Mouse (Mus musculus) stomach, embryonic 15.5 days (tissue): ENCODE data around the gene Shisal2b. TPM values are rescaled to one million over a fixed set of nuclear protein-coding genes. Genes with fewer than 3 reads are reported as not detected.

ENCODE experiments used
- ATAC-seq: fragments of 200-750 bp; cut with Nextera tagmentation; 2 replicates; pipeline ENCODE4 v1.8.0; 2017; ENCODE audit warnings: low read depth, moderate number of reproducible peaks, moderate TSS enrichment; ENCODE audit not compliant: insufficient read depth, low FRiP score
- H3K27ac ChIP-seq: fragments of 300-500 bp; sonication (generic); 2 replicates; pipeline ENCODE4 v1.5.1; 2015; ENCODE audit warnings: mild to moderate bottlenecking, inconsistent platforms
- H3K27me3 ChIP-seq: fragments of 300-500 bp; sonication (generic); replicated peaks from 2 replicates; pipeline ENCODE4 v1.6.1; 2015; ENCODE audit warnings: inconsistent platforms
- H3K36me3 ChIP-seq: fragments of 300-500 bp; sonication (generic); 2 replicates; pipeline ENCODE4 v1.6.1; 2015; ENCODE audit warnings: inconsistent platforms
- H3K4me1 ChIP-seq: fragments of 300-500 bp; sonication (generic); 2 replicates; pipeline ENCODE4 v1.6.1; 2015; ENCODE audit warnings: inconsistent platforms
- H3K4me2 ChIP-seq: fragments of 300-500 bp; sonication (generic); 2 replicates; pipeline ENCODE4 v1.6.1; 2015; ENCODE audit warnings: mild to moderate bottlenecking, inconsistent platforms
- H3K4me3 ChIP-seq: fragments of 300-500 bp; sonication (generic); replicated peaks from 2 replicates; pipeline ENCODE4 v1.5.1; 2015; ENCODE audit warnings: inconsistent platforms
- H3K9ac ChIP-seq: fragments of 300-500 bp; sonication (generic); 2 replicates; pipeline ENCODE4 v1.6.1; 2015; ENCODE audit warnings: inconsistent platforms
- H3K9me3 ChIP-seq: fragments of 300-500 bp; sonication (generic); 2 replicates; pipeline ENCODE4 v1.6.1; 2016; ENCODE audit warnings: inconsistent platforms
- WGBS: fragments of 180-500 bp; shearing (Covaris S2); methylation state at CpG from one replicate; pipeline ENCODE4 v1.1.7; 2015; 5-methylcytosine and 5-hydroxymethylcytosine counted together
- polyA plus RNA-seq: library from polyadenylated mRNA; unstranded; fragments of >200 nt; fragmentation: Nextera tagmentation; extraction: Ambion mirVana; gene quantifications from 2 replicates; pipeline ENCODE4 v1.2.1, GENCODE M21; 2015

Shisal2b gene
- polyA plus RNA-seq, 1 experiment from 2014 or later: 0.49 TPM

- no peak overlapping the region for H3K4me3 ChIP-seq
- H3K36me3 ChIP-seq: no peaks in the 10 kb centered on the region
- H3K4me2 ChIP-seq: no peak overlapping the region
- no peaks in the 10 kb centered on the region for H3K27me3 ChIP-seq
- WGBS: 78% methylated on average over 11 of the region's 13 CpGs
- H3K27ac ChIP-seq: no peak overlapping the region
- no peak overlapping the region for H3K9ac ChIP-seq
- ATAC-seq: no peak
- H3K9me3 ChIP-seq: no peaks in the 10 kb centered on the region
- no peaks in the 10 kb centered on the region for H3K4me1 ChIP-seq
Measured at GRCm38 (mm10) chr13:104843295-104844089, 20.2 kb downstream of the Shisal2b start.

GRCm38 (mm10) chr13:104841937-104842336 lies 21.8 kb downstream of the Shisal2b start:
- Histone ChIP-seq H3K4me3 (no peak overlapping the region), H3K4me1 (no peaks in the 10 kb centered on the region), H3K9ac (no peak overlapping the region), H3K36me3 (peaks cover 3% of the 10 kb centered on the region; the same call in 1 of the 2 replicates), H3K4me2 (no peak overlapping the region), H3K27ac (no peak overlapping the region), H3K9me3 (no peaks in the 10 kb centered on the region), H3K27me3 (no peaks in the 10 kb centered on the region)
- no peak for ATAC-seq
- 54% methylated on average over 4 of the region's 4 CpGs for WGBS

GRCm38 (mm10) chr13:104837628-104838027 lies 26.1 kb downstream of the Shisal2b start:
- 74% methylated on average over 7 of the region's 7 CpGs for WGBS
- H3K4me1 ChIP-seq: no peaks in the 10 kb centered on the region
- H3K9me3 ChIP-seq: no peaks in the 10 kb centered on the region
- no peaks in the 10 kb centered on the region for H3K27me3 ChIP-seq
- no peak for ATAC-seq
- no peak overlapping the region for H3K9ac ChIP-seq
- H3K36me3 ChIP-seq: peaks cover 9% of the 10 kb centered on the region
- H3K27ac ChIP-seq: no peak overlapping the region
- H3K4me3 ChIP-seq: no peak overlapping the region
- H3K4me2 ChIP-seq: no peak overlapping the region

GRCm38 (mm10) chr13:104832811-104833210 lies 30.9 kb downstream of the Shisal2b start:
- H3K4me2 ChIP-seq: no peak overlapping the region
- H3K27ac ChIP-seq: no peak overlapping the region
- H3K9me3 ChIP-seq: no peaks in the 10 kb centered on the region
- H3K4me3 ChIP-seq: no peak overlapping the region
- peaks cover 22% of the 10 kb centered on the region for H3K36me3 ChIP-seq
- no peaks in the 10 kb centered on the region for H3K27me3 ChIP-seq
- H3K4me1 ChIP-seq: no peaks in the 10 kb centered on the region
- H3K9ac ChIP-seq: no peak overlapping the region
- WGBS: 89% methylated on average over 13 of the region's 13 CpGs
- ATAC-seq: no peak

GRCm38 (mm10) chr13:104825470-104825869 lies 38.2 kb downstream of the Shisal2b start:
- no peak overlapping the region for H3K9ac ChIP-seq
- WGBS: 75% methylated on average over 2 of the region's 2 CpGs
- H3K4me1 ChIP-seq: 0 out of 2 replicates have a peak, but pooled peaks cover 5% of the 10 kb centered on the region
- H3K9me3 ChIP-seq: no peaks in the 10 kb centered on the region
- ATAC-seq: no peak
- no peak overlapping the region for H3K27ac ChIP-seq
- H3K36me3 ChIP-seq: peaks cover 21% of the 10 kb centered on the region
- no peaks in the 10 kb centered on the region for H3K27me3 ChIP-seq
- no peak overlapping the region for H3K4me3 ChIP-seq
- H3K4me2 ChIP-seq: no peak overlapping the region

GRCm38 (mm10) chr13:104822411-104822838 lies 41.3 kb downstream of the Shisal2b start:
- 24% methylated on average over 8 of the region's 8 CpGs for WGBS
- H3K4me2 ChIP-seq: no peak overlapping the region
- H3K27ac ChIP-seq: no peak overlapping the region
- H3K36me3 ChIP-seq: peaks cover 5% of the 10 kb centered on the region; the same call in 1 of the 2 replicates
- peaks cover 7% of the 10 kb centered on the region; the same call in 1 of the 2 replicates for H3K4me1 ChIP-seq
- H3K9ac ChIP-seq: no peak overlapping the region
- ATAC-seq: peak; percentile 39; the same call in 1 of the 2 replicates
- no peak overlapping the region for H3K4me3 ChIP-seq
- no peaks in the 10 kb centered on the region for H3K9me3 ChIP-seq
- no peaks in the 10 kb centered on the region for H3K27me3 ChIP-seq

- 93% methylated on average over 1 of the region's 1 CpGs for WGBS
- Histone ChIP-seq H3K27ac (no peak overlapping the region), H3K4me2 (no peak overlapping the region), H3K9ac (no peak overlapping the region), H3K36me3 (peaks cover 1% of the 10 kb centered on the region; the same call in 1 of the 2 replicates), H3K4me3 (no peak overlapping the region), H3K4me1 (peaks cover 7% of the 10 kb centered on the region; the same call in 1 of the 2 replicates), H3K27me3 (no peaks in the 10 kb centered on the region), H3K9me3 (no peaks in the 10 kb centered on the region)
- ATAC-seq: no peak
Measured at GRCm38 (mm10) chr13:104821908-104822307, 41.8 kb downstream of the Shisal2b start.

GRCm38 (mm10) chr13:104821192-104821591 lies 42.5 kb downstream of the Shisal2b start:
- Histone ChIP-seq H3K36me3 (no peaks in the 10 kb centered on the region), H3K9me3 (no peaks in the 10 kb centered on the region)

GRCm38 (mm10) chr13:104817696-104818095 lies 46.0 kb downstream of the Shisal2b start:
- ATAC-seq: no peak
- peak overlapping the region; percentile 75 for H3K4me3 ChIP-seq
- 45% methylated on average over 12 of the region's 12 CpGs for WGBS

More at GRCm38 (mm10) chr13:104821192-104821591, 42.5 kb downstream of the Shisal2b start:
- H3K27ac ChIP-seq: no peak overlapping the region
- H3K27me3 ChIP-seq: no peaks in the 10 kb centered on the region
- peaks cover 7% of the 10 kb centered on the region; the same call in 1 of the 2 replicates for H3K4me1 ChIP-seq
- no peak overlapping the region for H3K9ac ChIP-seq
- ATAC-seq: no peak
- no peak overlapping the region for H3K4me2 ChIP-seq
- H3K4me3 ChIP-seq: no peak overlapping the region

GRCm38 (mm10) chr13:104816635-104817571 lies 46.8 kb downstream of the Shisal2b start, which contains the start of gene Cwc27:
Gene Cwc27 (minus strand): TSS chr13:104817142.
- Histone ChIP-seq H3K36me3 (no peaks in the 10 kb centered on the region), H3K9me3 (no peaks in the 10 kb centered on the region), H3K9ac (peak within 1 kb of the TSS; percentile 68), H3K27me3 (no peaks in the 10 kb centered on the region), H3K4me3 (peak within 1 kb of the TSS; percentile 75), H3K27ac (peak within 1 kb of the TSS; percentile 76), H3K4me1 (peaks cover 3% of the 10 kb centered on the region; the same call in 1 of the 2 replicates), H3K4me2 (peak within 1 kb of the TSS; percentile 66)
- WGBS: under 1% methylated on average over 50 of the region's 50 CpGs
- peak; percentile 91 for ATAC-seq

More at GRCm38 (mm10) chr13:104817696-104818095, 46.0 kb downstream of the Shisal2b start:
- H3K9ac ChIP-seq: peak overlapping the region; percentile 68
- peak overlapping the region; percentile 66 for H3K4me2 ChIP-seq
- H3K4me1 ChIP-seq: peaks cover 7% of the 10 kb centered on the region; the same call in 1 of the 2 replicates
- H3K27ac ChIP-seq: no peak overlapping the region
- H3K27me3 ChIP-seq: no peaks in the 10 kb centered on the region
- no peaks in the 10 kb centered on the region for H3K9me3 ChIP-seq
- no peaks in the 10 kb centered on the region for H3K36me3 ChIP-seq

GRCm38 (mm10) chr13:104816270-104816634 lies 47.4 kb downstream of the Shisal2b start:
- H3K27me3 ChIP-seq: no peaks in the 10 kb centered on the region
- H3K4me2 ChIP-seq: peak overlapping the region; percentile 48
- ATAC-seq: peak; percentile 6; the same call in 1 of the 2 replicates
- 7% methylated on average over 8 of the region's 8 CpGs for WGBS
- peak overlapping the region; percentile 75 for H3K4me3 ChIP-seq
- no peak overlapping the region; the same call in 1 of the 2 replicates for H3K9ac ChIP-seq
- H3K4me1 ChIP-seq: peaks cover 3% of the 10 kb centered on the region; the same call in 1 of the 2 replicates
- peak overlapping the region; percentile 76 for H3K27ac ChIP-seq
- H3K36me3 ChIP-seq: no peaks in the 10 kb centered on the region
- no peaks in the 10 kb centered on the region for H3K9me3 ChIP-seq
